21 mouse cellular contexts compared by ENCODE assay signal in genomic region chr6:82736626-82737600, GRCm38 (mm10). TPM values are rescaled to one million over a fixed set of nuclear protein-coding genes. Genes with fewer than 3 reads are reported as not detected.
DNase-seq lines count a peak whose midpoint lies in the region; ATAC-seq and TF ChIP-seq lines count a peak whose summit lies in the region.
"Had no signal": no experiment of that assay in that cellular context is flagged by ENCODE, and none has a peak within 500 bp of the region (broad histone marks: within the 10 kb centered on the region; RNA-seq: fewer than 3 reads in every experiment).

No protein-coding gene starts in this region.

- H3K9ac ChIP-seq in kidney, postnatal 0 days (ENCODE audit: low read depth, low read length) = no peak overlapping the region
- H3K9ac ChIP-seq: heart, embryonic 15.5 days; limb, embryonic 13.5 days; liver, embryonic 14.5 days had no signal

- TF ChIP-seq POLR2A in kidney, adult 2 months (IDR thresholded peaks at IDR 0.05; ENCODE audit: low read depth, low read length) = no peak

- no peak overlapping the region for H3K4me2 ChIP-seq in kidney, postnatal 0 days (ENCODE audit: low read length)
- H3K4me2 ChIP-seq: heart, embryonic 15.5 days; limb, embryonic 13.5 days had no signal

- intact Hi-C loops in left cerebral cortex, postnatal 4 days (cut with DNase I) = loop anchor here (10.0 kb wide), 1 partner anchor 762 kb away; no protein-coding TSS in a partner anchor

- 82% methylated on average over 25 of the region's 25 CpGs for WGBS in kidney, postnatal 0 days
- WGBS in kidney, adult 2 months = 78% methylated on average over 25 of the region's 25 CpGs

- no peak overlapping the region for H3K4me3 ChIP-seq in kidney, postnatal 0 days (replicated peaks; ENCODE audit: low read depth, low read length)
- no peak overlapping the region for H3K4me3 ChIP-seq in kidney, adult 2 months (ENCODE audit: insufficient read depth, low read depth, low read length)
- H3K4me3 ChIP-seq: erythroblast, embryonic 14.5 days; gastrocnemius, adult 2 months; heart, embryonic 15.5 days; limb, embryonic 13.5 days; myocyte had no signal

- no peaks in the 10 kb centered on the region for H3K9me3 ChIP-seq in kidney, postnatal 0 days (replicated peaks; ENCODE audit: low read length)
- H3K9me3 ChIP-seq: heart, embryonic 15.5 days; limb, embryonic 13.5 days had no signal

- TF ChIP-seq CTCF in kidney, postnatal 0 days (IDR thresholded peaks at IDR 0.05; ENCODE audit: low read depth) = no peak
- no peak for TF ChIP-seq CTCF in kidney, adult 2 months (conservative IDR thresholded peaks at IDR 0.05; ENCODE audit: insufficient read depth, insufficient read length, low read depth, low read length)

- H3K4me1 ChIP-seq in kidney, postnatal 0 days (replicated peaks; ENCODE audit: insufficient read depth, low read length) = no peaks in the 10 kb centered on the region
- H3K4me1 ChIP-seq in kidney, adult 2 months (ENCODE audit: control insufficient read depth, insufficient read depth, low read length) = no peaks in the 10 kb centered on the region
- H3K4me1 ChIP-seq: limb, embryonic 13.5 days had no signal

- 0 out of 2 replicates have a peak, but pooled peaks have one; percentile 42 for ATAC-seq in frontal cortex, adult (ENCODE audit: low TSS enrichment)
- ATAC-seq in kidney, postnatal 0 days (replicated peaks; ENCODE audit: low FRiP score, low read depth) = peak; percentile 65
- ATAC-seq: forebrain, embryonic 16.5 days; intestine, embryonic 16.5 days had no signal

- no peak overlapping the region for H3K27ac ChIP-seq in kidney, postnatal 0 days
- no peak overlapping the region for H3K27ac ChIP-seq in kidney, adult 2 months (ENCODE audit: insufficient read depth, low read depth, low read length)
- H3K27ac ChIP-seq: gastrocnemius, adult 2 months; heart, embryonic 15.5 days; limb, embryonic 13.5 days; liver, embryonic 14.5 days had no signal

- H3K36me3 ChIP-seq in kidney, postnatal 0 days (ENCODE audit: insufficient read depth, low read length) = 0 out of 2 replicates have a peak, but pooled peaks cover 1% of the 10 kb centered on the region
- H3K36me3 ChIP-seq in kidney, adult 2 months (ENCODE audit: control insufficient read depth, insufficient read depth, low read length) = no peaks in the 10 kb centered on the region

- H3K27me3 ChIP-seq in kidney, postnatal 0 days (ENCODE audit: insufficient read depth, low read length) = no peaks in the 10 kb centered on the region
- H3K27me3 ChIP-seq in kidney, adult 2 months (replicated peaks; ENCODE audit: control insufficient read depth, insufficient read depth, low read length) = no peaks in the 10 kb centered on the region
- H3K27me3 ChIP-seq: CH12.LX; heart, embryonic 15.5 days; limb, embryonic 13.5 days had no signal

- DNase-seq in frontal cortex, postnatal 10 days (ENCODE audit: low spot score in 2 of 2) = no peak
- DNase-seq in kidney, postnatal 0 days (ENCODE audit: low spot score) = no peak
- DNase-seq in kidney, adult 2 months = no peak
- peak; percentile 59 for DNase-seq in left cerebral cortex, postnatal 4 days
- no peak for DNase-seq in left cerebral cortex, adult 11 months (ENCODE audit: low spot score)
- DNase-seq in ZHBTc4 (ENCODE audit: low read depth, low spot score) = peak; percentile 78
- DNase-seq: adrenal gland, postnatal 10 days; cerebellum, adult 11-12 months; gastrocnemius, adult 2 months; heart, adult 11 months; midbrain, embryonic 14.5 days; thymus, postnatal 25 days had no signal

RNA-seq across cellular contexts. Expression of gene Pole4, which starts 31.7 kb away (rescaled TPM):
- 117 and 123 TPM in 2 replicates for polyA plus RNA-seq in kidney, postnatal 0 days (2015; fragmentation: Nextera tagmentation; extraction: Ambion mirVana)
- polyA plus RNA-seq in kidney, adult 2 months (2012; rRNA removed) = 14.0 and 14.6 TPM in 2 replicates
- 10 to 100 TPM; 69.8 to 70.3 TPM for total RNA-seq in left cerebral cortex, postnatal 4 days (2021)

RNA-seq across cellular contexts. Expression of gene Hk2, which starts 37.3 kb away (rescaled TPM):
- polyA plus RNA-seq in kidney, postnatal 0 days (2015; fragmentation: Nextera tagmentation; extraction: Ambion mirVana) = 4.0 and 4.5 TPM in 2 replicates
- 2.6 and 6.1 TPM in 2 replicates for polyA plus RNA-seq in kidney, adult 2 months (2012; rRNA removed)
- 1 to 10 TPM; 2.4 to 3.4 TPM for total RNA-seq in left cerebral cortex, postnatal 4 days (2021)

Comparison
In these comparisons a context has a peak if more than half of its experiments do, and no peak if none do; other contexts are left out.
1. DNase-seq: peak in left cerebral cortex, postnatal 4 days (single experiment) and ZHBTc4 (single experiment); none in frontal cortex, postnatal 10 days (0 of 2), kidney, postnatal 0 days (single experiment), kidney, adult 2 months (single experiment) and left cerebral cortex, adult 11 months (single experiment).